Mouse (Mus musculus) lung, embryonic 15.5 days (tissue): ENCODE measurements around the gene Ugt1a1. TPM values are rescaled to one million over a fixed set of nuclear protein-coding genes. Genes with fewer than 3 reads are reported as not detected.
A peak's percentile ranks its signal among the peaks of the same experiment; 100 is the strongest.

Experiments
- ATAC-seq: fragments of 200-750 bp; cut with Nextera tagmentation; 2 replicates; pipeline ENCODE4 v1.8.0; 2017; ENCODE audit warnings: moderate number of reproducible peaks, borderline replicate concordance; ENCODE audit not compliant: low FRiP score, low TSS enrichment; ENCODE audit errors: extremely low read depth
- H3K27ac ChIP-seq: fragments of 300-500 bp; sonication (generic); 2 replicates; pipeline ENCODE4 v1.5.1; 2015; ENCODE audit warnings: moderate library complexity, mild to moderate bottlenecking, inconsistent platforms
- H3K27me3 ChIP-seq: fragments of 300-500 bp; sonication (generic); 2 replicates; pipeline ENCODE4 v1.6.1; 2015; ENCODE audit warnings: inconsistent platforms
- H3K36me3 ChIP-seq: fragments of 300-500 bp; sonication (generic); 2 replicates; pipeline ENCODE4 v1.6.1; 2015; ENCODE audit warnings: inconsistent platforms
- H3K4me1 ChIP-seq: fragments of 300-500 bp; sonication (generic); 2 replicates; pipeline ENCODE4 v1.6.1; 2015; ENCODE audit warnings: inconsistent platforms
- H3K4me2 ChIP-seq: fragments of 300-500 bp; sonication (generic); 2 replicates; pipeline ENCODE4 v1.6.1; 2015; ENCODE audit warnings: inconsistent platforms, mild to moderate bottlenecking, moderate library complexity
- H3K4me3 ChIP-seq: fragments of 300-500 bp; sonication (generic); 2 replicates; pipeline ENCODE4 v1.5.1; 2015; ENCODE audit warnings: mild to moderate bottlenecking, inconsistent platforms
- H3K9ac ChIP-seq: fragments of 300-500 bp; sonication (generic); 2 replicates; pipeline ENCODE4 v1.6.1; 2015; ENCODE audit warnings: inconsistent platforms
- H3K9me3 ChIP-seq: fragments of 300-500 bp; sonication (generic); 2 replicates; pipeline ENCODE4 v1.6.1; 2016; ENCODE audit warnings: inconsistent platforms
- WGBS: fragments of 180-500 bp; shearing (Covaris S2); methylation state at CpG from one replicate; pipeline ENCODE4 v1.1.7; 2015; 5-methylcytosine and 5-hydroxymethylcytosine counted together
- polyA plus RNA-seq: library from polyadenylated mRNA; unstranded; fragments of >200 nt; fragmentation: Nextera tagmentation; extraction: Ambion mirVana; gene quantifications from 2 replicates; pipeline ENCODE4 v1.2.1, GENCODE M21; 2015

The Ugt1a1 gene
- polyA plus RNA-seq, 1 experiment from 2014 or later: 0.11 TPM

DNA sequence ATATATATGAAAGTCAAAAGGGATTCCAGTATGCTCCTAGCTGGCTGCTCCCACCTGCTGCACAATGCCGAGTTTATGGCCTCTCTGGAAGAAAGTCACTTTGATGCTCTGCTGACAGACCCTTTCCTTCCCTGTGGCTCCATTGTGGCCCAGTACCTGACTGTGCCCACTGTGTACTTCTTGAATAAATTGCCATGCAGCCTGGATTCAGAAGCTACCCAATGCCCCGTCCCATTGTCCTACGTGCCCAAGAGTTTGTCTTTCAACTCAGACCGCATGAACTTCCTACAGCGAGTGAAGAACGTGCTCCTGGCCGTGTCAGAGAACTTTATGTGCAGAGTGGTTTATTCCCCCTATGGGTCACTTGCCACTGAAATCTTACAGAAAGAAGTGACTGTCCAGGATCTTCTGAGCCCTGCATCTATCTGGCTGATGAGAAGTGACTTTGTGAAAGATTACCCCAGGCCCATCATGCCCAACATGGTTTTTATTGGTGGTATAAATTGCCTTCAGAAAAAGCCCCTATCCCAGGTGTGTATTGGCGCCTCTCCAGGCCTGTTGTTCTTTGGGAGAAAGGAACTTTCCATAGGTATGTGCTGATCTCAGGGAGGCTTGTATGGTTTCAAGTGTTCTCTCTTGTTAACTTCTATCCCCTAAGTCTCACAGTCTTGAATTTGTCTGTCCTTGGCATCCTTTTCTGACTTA is 734 bp downstream of the Ugt1a1 start:
- no peak overlapping the region for H3K27ac ChIP-seq
- H3K9me3 ChIP-seq: peaks cover 48% of the 10 kb centered on the region
- H3K36me3 ChIP-seq: no peaks in the 10 kb centered on the region
- no peak for ATAC-seq
- no peaks in the 10 kb centered on the region for H3K27me3 ChIP-seq
- WGBS: 56% methylated on average over 8 of the region's 8 CpGs
- H3K4me1 ChIP-seq: no peaks in the 10 kb centered on the region
- no peak overlapping the region for H3K9ac ChIP-seq
- H3K4me3 ChIP-seq: no peak overlapping the region
- H3K4me2 ChIP-seq: no peak overlapping the region

DNA sequence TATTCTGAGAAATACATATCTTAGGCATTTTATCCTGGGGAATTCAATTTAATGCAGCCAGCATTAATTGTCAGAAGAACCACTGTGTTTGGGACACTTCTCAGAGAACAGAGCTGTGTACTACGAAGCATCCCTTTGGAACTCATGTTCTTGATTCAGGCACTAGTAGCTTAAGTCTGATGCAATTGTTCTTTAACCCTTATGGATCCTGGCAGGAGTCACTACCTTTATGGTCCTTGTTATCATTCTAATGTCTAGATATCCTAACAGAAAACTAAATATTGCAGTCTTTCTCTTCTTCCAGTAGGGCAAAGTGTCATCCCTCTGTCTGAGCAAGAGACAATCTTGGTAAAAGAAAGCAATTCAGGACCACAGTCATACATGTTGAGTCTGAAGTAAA is 1.3 kb downstream of the Ugt1a1 start:
- no peak overlapping the region for H3K4me2 ChIP-seq
- H3K27me3 ChIP-seq: no peaks in the 10 kb centered on the region
- no peak for ATAC-seq
- 75% methylated on average over 1 of the region's 1 CpGs for WGBS
- no peak overlapping the region for H3K9ac ChIP-seq
- peaks cover 50% of the 10 kb centered on the region for H3K9me3 ChIP-seq
- H3K27ac ChIP-seq: no peak overlapping the region
- no peaks in the 10 kb centered on the region for H3K4me1 ChIP-seq
- H3K36me3 ChIP-seq: no peaks in the 10 kb centered on the region
- H3K4me3 ChIP-seq: no peak overlapping the region

DNA sequence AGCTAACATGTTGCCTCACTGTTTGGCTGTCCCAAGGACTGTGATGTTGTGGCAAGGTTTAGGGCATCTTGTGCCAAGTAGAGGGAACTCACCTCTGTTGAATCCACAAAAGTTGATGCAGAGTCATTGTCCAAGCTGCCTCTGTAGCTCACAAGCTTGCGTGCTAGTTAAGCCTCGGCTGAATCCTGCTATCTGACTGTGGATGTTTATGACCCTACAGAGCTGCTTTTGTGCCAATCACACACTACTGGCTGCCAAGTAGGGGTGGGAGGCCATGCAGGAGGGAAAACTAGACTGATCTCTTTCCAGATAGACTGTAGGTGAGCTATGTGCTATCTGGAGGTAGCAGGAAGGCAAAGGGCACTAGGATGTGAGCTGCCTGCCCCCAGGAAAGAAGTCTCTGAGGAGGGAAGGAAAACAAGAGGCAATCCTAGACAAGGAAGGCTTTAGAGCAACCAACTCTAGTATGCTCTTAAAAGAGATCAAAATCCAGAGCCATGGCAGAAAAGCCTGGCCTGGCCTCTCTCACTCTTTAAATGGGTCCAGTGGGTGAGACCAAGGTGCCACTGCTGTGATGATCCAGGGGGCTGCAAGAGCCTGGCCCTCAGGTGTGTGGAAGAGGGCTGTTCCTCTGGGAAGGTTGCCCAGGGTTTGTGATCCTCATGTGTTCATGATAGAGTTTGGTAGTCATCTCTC is 2.2 kb downstream of the Ugt1a1 start:
- Histone ChIP-seq H3K9ac (no peak overlapping the region), H3K27ac (no peak overlapping the region), H3K4me2 (no peak overlapping the region), H3K27me3 (no peaks in the 10 kb centered on the region), H3K9me3 (peaks cover 50% of the 10 kb centered on the region), H3K36me3 (no peaks in the 10 kb centered on the region), H3K4me1 (no peaks in the 10 kb centered on the region), H3K4me3 (no peak overlapping the region)
- peak; percentile 16; the same call in 1 of the 2 replicates for ATAC-seq
- 77% methylated on average over 2 of the region's 2 CpGs for WGBS

DNA sequence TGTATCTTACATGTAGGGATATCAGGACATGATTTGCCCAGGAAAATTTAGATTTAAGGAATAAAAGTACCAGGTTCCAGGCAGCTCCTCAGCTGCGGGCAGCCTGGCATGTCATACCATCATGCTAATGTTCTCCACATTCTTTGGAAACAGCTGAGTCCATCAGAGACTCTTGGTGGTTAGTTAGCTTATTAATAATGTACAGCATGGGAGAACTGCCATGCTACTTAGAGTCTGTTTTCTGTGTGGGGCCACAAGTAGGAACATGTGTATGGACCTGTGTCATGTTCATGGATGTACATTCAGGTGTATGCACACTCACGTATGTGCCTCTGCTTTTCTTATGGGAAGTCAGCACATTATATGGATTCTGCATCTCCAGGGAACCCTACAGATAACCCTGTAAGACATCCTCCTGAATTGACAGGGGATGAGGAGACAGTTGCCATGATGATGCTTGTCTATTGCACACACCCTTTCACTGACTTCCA is 2.7 kb downstream of the Ugt1a1 start:
- Histone ChIP-seq H3K9ac (no peak overlapping the region), H3K36me3 (no peaks in the 10 kb centered on the region), H3K27ac (no peak overlapping the region), H3K9me3 (peaks cover 50% of the 10 kb centered on the region), H3K4me1 (no peaks in the 10 kb centered on the region), H3K27me3 (no peaks in the 10 kb centered on the region), H3K4me3 (no peak overlapping the region), H3K4me2 (no peak overlapping the region)
- 76% methylated on average over 2 of the region's 2 CpGs for WGBS
- no peak for ATAC-seq

DNA sequence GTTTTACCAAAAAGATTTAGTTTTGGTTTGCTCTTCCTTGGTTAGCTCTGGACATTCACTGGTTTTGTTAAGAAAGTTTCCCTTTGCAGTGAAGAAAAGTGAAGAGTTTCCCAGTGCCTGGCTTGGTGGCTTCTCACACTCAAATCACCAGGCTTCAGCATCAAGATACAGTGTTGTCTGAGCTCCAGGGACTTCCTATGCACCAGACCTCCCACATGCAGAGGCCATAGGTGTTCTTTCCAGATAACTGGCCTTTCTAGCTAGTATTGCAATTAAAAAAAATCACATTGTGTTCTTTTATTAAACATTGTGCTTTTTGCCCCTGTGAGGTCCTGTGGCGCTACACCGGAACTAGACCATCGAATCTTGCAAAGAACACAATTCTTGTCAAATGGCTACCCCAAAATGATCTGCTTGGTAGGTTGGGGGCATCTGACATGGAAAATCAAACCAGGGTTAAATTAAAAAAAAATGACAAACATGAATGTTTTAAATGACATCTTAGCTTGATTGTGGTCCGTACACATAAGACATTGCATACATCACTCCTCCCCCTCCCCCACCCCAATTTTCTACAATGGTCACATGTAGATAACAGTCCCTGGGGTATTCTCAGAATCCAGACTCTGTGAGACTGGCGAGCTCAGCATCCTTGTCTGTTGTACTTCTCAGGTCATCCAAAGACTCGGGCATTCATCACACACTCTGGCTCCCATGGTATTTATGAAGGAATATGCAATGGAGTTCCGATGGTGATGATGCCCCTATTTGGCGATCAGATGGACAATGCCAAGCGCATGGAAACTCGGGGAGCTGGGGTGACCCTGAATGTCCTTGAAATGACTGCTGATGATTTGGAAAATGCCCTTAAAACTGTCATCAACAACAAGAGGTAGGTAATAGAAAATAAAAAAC is 4.0 kb downstream of the Ugt1a1 start:
- no peak overlapping the region for H3K4me3 ChIP-seq
- H3K27ac ChIP-seq: no peak overlapping the region
- 66% methylated on average over 10 of the region's 10 CpGs for WGBS
- H3K27me3 ChIP-seq: no peaks in the 10 kb centered on the region
- peaks cover 50% of the 10 kb centered on the region for H3K9me3 ChIP-seq
- no peak overlapping the region for H3K4me2 ChIP-seq
- no peaks in the 10 kb centered on the region for H3K36me3 ChIP-seq
- H3K4me1 ChIP-seq: no peaks in the 10 kb centered on the region
- no peak for ATAC-seq
- no peak overlapping the region for H3K9ac ChIP-seq

DNA sequence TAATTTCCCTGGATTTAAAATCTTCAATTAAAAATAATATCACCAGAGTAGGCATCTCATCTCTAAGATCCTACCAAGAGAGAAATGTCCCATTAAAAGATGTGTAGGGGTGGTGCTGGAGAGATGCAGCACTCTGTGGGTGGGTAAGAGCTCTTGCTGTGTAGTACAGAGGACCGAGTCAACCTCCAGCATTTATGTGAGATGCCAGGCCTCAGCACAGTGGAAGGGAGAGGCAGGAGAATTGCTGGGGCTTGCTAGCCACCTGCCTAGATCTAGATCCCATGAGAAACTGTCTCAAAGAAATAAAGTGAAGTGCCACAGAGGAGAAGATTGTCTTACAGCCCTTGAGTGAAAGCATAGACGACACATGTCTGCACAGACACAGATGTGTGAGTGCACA is 4.8 kb downstream of the Ugt1a1 start:
- H3K9me3 ChIP-seq: peaks cover 47% of the 10 kb centered on the region

DNA sequence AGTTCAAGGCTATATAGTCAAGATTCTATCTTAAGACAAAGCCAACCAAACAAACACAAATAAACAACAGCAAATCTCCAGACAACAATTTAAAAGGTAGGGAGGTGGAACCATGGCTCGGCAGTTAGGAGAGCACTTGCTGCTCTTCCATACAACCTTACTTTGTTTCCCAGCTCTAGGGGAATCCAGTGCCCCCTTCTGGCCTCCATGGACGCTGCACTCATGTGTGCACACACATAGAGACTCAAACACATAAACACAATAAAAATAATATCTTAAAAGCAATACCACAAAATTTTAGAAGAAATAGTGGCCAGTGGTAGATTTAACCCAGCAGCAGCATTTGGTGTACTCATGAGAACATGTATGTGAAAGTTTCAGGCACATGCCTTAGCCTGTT is 5.4 kb downstream of the Ugt1a1 start:
- Histone ChIP-seq H3K36me3 (no peaks in the 10 kb centered on the region), H3K27me3 (no peaks in the 10 kb centered on the region), H3K9ac (no peak overlapping the region), H3K9me3 (peaks cover 43% of the 10 kb centered on the region), H3K4me2 (no peak overlapping the region), H3K4me1 (no peaks in the 10 kb centered on the region), H3K4me3 (no peak overlapping the region), H3K27ac (no peak overlapping the region)
- no peak for ATAC-seq
- 60% methylated on average over 2 of the region's 2 CpGs for WGBS

More for the DNA sequence above, 4.8 kb downstream of the Ugt1a1 start:
- H3K4me3 ChIP-seq: no peak overlapping the region
- no peaks in the 10 kb centered on the region for H3K36me3 ChIP-seq
- 57% methylated on average over 2 of the region's 2 CpGs for WGBS
- H3K9ac ChIP-seq: no peak overlapping the region
- ATAC-seq: no peak
- no peaks in the 10 kb centered on the region for H3K4me1 ChIP-seq
- no peak overlapping the region for H3K27ac ChIP-seq
- H3K27me3 ChIP-seq: no peaks in the 10 kb centered on the region
- no peak overlapping the region for H3K4me2 ChIP-seq

DNA sequence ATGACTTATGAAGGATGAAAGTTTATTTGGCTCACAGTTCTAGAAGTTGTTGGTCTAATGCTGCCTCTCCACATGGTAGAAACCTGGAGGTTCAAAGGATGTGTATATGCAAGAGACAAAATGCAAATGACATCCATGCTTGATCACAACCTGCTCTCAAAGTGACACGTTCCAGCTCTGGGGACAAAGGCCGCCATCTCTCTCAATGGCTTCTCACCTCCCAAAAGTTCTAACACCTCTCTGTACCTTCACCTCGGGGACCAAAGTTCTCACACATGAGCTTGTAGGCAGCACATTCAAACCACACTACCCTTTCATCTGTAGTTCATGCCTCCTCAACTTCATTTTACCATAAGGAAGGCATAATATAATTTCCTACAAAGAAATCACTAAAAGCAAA is 5.8 kb downstream of the Ugt1a1 start:
- no peak for ATAC-seq
- Histone ChIP-seq H3K27me3 (no peaks in the 10 kb centered on the region), H3K27ac (no peak overlapping the region), H3K4me1 (no peaks in the 10 kb centered on the region), H3K4me3 (no peak overlapping the region), H3K4me2 (no peak overlapping the region), H3K9ac (no peak overlapping the region), H3K36me3 (no peaks in the 10 kb centered on the region), H3K9me3 (peaks cover 39% of the 10 kb centered on the region)
- WGBS: 31% methylated on average over 3 of the region's 3 CpGs

DNA sequence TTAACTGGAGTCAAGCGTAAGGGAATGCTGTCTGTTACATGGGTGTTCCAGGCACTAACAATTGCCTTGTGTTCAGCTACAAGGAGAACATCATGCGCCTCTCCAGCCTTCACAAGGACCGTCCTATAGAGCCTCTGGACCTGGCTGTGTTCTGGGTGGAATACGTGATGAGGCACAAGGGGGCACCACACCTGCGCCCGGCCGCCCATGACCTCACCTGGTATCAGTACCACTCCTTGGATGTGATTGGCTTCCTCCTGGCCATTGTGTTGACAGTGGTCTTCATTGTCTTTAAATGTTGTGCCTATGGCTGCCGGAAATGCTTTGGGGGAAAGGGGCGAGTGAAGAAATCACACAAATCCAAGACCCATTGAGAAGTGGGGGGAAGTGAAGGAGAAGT is 6.3 kb downstream of the Ugt1a1 start:
- 70% methylated on average over 9 of the region's 9 CpGs for WGBS
- Histone ChIP-seq H3K4me3 (no peak overlapping the region), H3K4me1 (no peaks in the 10 kb centered on the region), H3K9me3 (peaks cover 36% of the 10 kb centered on the region), H3K27ac (no peak overlapping the region), H3K4me2 (no peak overlapping the region), H3K27me3 (no peaks in the 10 kb centered on the region), H3K36me3 (no peaks in the 10 kb centered on the region), H3K9ac (no peak overlapping the region)
- no peak for ATAC-seq

DNA sequence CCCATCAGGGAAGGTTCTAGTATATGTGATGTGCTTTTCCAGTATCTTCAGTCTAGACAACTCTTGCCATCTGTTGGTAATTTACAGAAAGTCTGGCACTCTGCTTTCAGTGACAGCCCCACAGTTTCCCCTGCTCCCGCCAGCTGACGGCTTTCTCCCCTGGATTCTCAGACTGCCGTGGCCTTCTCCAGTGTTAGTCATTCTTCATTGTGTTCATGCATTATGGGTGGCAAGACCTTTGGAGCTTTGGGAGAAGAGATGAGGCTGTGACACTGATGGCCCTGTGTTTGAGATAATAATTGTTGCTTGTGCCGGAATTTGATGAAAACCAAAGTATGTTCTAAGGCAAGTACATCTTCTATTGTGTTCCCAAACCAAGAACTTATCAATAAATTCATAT is 6.8 kb downstream of the Ugt1a1 start:
- Histone ChIP-seq H3K36me3 (no peaks in the 10 kb centered on the region), H3K9ac (no peak overlapping the region), H3K27ac (no peak overlapping the region), H3K9me3 (peaks cover 31% of the 10 kb centered on the region), H3K4me3 (no peak overlapping the region), H3K4me2 (no peak overlapping the region), H3K4me1 (no peaks in the 10 kb centered on the region), H3K27me3 (no peaks in the 10 kb centered on the region)
- ATAC-seq: no peak
- WGBS: 48% methylated on average over 4 of the region's 4 CpGs

DNA sequence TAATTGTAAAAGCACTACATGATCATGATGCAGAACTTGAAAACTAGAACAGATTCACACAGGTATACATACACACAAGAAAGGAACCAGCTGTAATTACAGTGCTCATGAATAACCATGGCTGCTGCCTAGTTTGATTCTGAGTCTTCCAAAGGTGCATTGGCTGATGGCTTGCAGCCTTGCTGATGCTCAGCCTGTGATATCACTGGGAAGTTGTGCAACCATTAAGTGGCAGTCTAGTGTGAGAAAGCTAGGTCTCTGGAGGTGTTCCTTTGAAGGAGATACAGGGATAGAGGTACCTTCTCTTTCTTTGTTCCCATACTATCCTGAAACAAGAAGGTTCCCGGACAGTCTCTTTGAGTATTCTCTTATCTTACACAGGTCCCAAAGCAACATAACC is 7.3 kb downstream of the Ugt1a1 start:
- no peak overlapping the region for H3K27ac ChIP-seq
- no peak overlapping the region for H3K4me2 ChIP-seq
- H3K9ac ChIP-seq: no peak overlapping the region
- H3K4me3 ChIP-seq: no peak overlapping the region
- WGBS: 19% methylated on average over 1 of the region's 1 CpGs
- no peaks in the 10 kb centered on the region for H3K4me1 ChIP-seq
- no peak for ATAC-seq
- H3K9me3 ChIP-seq: peaks cover 27% of the 10 kb centered on the region
- no peaks in the 10 kb centered on the region for H3K27me3 ChIP-seq
- no peaks in the 10 kb centered on the region for H3K36me3 ChIP-seq

DNA sequence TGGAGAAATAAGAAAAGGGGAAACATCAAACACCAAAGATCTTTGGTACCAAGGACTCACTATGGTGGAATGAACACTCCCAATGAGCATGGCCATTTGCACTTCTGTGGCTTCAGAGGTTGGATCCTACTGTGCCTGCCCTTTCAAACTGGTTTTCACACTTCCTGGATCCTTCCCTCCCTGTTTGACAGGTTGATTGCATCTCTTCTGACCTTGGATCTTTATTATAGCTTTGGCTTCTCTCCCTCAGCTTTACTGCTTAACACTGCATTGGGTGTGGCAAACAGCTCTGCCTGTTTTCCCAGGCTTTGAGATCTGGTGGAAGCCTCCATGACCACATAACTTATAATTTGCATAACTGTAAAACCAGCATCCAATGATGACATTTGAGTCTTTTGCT is 8.6 kb downstream of the Ugt1a1 start:
- Histone ChIP-seq H3K9me3 (peaks cover 17% of the 10 kb centered on the region), H3K27me3 (no peaks in the 10 kb centered on the region), H3K36me3 (no peaks in the 10 kb centered on the region), H3K9ac (no peak overlapping the region), H3K4me1 (no peaks in the 10 kb centered on the region), H3K27ac (no peak overlapping the region), H3K4me3 (no peak overlapping the region), H3K4me2 (no peak overlapping the region)
- no peak for ATAC-seq
